Mouse (Mus musculus): ENCODE data around the gene Rassf1. TPM values are rescaled to one million over a fixed set of nuclear protein-coding genes. Genes with fewer than 3 reads are reported as not detected.
A peak's percentile ranks its signal among the peaks of the same experiment; 100 is the strongest.

The Rassf1 gene
- polyA plus RNA-seq, 1 experiment from 2014 or later: 34.7 TPM

DNA sequence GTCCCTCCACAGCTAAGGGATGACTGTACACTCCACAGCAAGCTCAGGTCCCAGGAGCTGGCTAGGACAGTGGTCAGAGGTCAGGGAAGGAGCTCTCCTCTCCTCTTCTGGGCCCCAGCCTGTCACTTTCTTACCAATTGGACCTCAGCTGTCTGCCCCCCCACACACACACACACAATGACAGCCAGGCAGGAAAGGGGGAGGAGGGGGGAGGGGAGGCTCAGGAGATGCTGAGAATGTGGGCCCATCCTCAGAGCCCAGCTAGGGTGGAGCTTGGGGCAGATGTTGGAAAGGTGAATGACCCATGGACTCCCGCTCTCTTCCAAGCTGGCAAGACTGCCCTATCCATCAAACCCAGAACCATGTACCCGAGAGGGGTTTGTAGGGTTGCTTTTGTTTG lies 55.7 kb downstream of the Rassf1 start:
- no peak overlapping the region for H3K9ac ChIP-seq (ENCODE audit: low read length)
- DNase-seq (ENCODE audit: low spot score) (no peak), ATAC-seq (no peak)
- H3K4me1 ChIP-seq (ENCODE audit: control insufficient read depth, insufficient read depth, low read length): peaks cover 13% of the 10 kb centered on the region
- H3K27me3 ChIP-seq (replicated peaks; ENCODE audit: control insufficient read depth, insufficient read depth, low read length): no peaks in the 10 kb centered on the region
- H3K9me3 ChIP-seq (replicated peaks; ENCODE audit: control insufficient read depth, low read length): no peaks in the 10 kb centered on the region
- no peaks in the 10 kb centered on the region for H3K36me3 ChIP-seq (ENCODE audit: control insufficient read depth, insufficient read depth, low read length)
- no peak overlapping the region for H3K4me3 ChIP-seq (ENCODE audit: low read depth, low read length)
- H3K4me2 ChIP-seq (ENCODE audit: low read length): no peak overlapping the region
- no peak overlapping the region for H3K27ac ChIP-seq (ENCODE audit: low read depth, low read length)
- WGBS: 61% methylated on average over 2 of the region's 2 CpGs

DNA sequence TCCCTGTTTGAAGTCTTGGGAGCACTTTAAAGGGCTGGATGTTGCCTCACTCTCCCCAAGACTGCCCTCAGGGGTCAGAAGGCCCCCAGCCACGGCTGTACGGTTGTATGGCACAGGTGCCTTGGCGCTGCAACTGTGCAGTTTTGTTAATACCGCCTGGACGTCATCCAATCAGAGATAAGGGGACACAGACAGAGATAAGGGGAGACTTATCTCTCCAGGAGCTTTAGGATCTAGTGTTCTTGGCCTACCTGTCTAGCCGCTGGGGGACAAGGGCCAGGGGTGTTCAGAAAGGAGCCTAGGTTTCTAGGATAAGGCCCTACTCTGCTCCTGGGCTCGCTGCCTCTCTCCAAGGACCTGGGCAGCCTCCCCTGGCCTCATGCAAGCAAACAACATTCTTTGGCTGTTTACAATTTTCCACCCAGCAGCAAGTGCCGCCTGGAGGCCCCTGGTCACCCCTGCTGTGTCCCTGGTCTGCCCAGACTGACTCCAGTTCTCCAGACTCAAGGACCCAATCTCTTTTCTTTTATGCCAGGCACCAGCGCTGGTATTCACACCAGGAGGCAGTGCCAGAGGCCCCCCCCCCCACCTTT lies 56.4 kb downstream of the Rassf1 start:
- Histone ChIP-seq H3K9ac (ENCODE audit: low read length) (no peak overlapping the region), H3K36me3 (ENCODE audit: control insufficient read depth, insufficient read depth, low read length) (no peaks in the 10 kb centered on the region), H3K4me1 (ENCODE audit: control insufficient read depth, insufficient read depth, low read length) (peaks cover 17% of the 10 kb centered on the region), H3K27ac (ENCODE audit: low read depth, low read length) (no peak overlapping the region), H3K27me3 (replicated peaks; ENCODE audit: control insufficient read depth, insufficient read depth, low read length) (no peaks in the 10 kb centered on the region), H3K4me2 (ENCODE audit: low read length) (no peak overlapping the region), H3K9me3 (replicated peaks; ENCODE audit: control insufficient read depth, low read length) (no peaks in the 10 kb centered on the region), H3K4me3 (ENCODE audit: low read depth, low read length) (no peak overlapping the region)
- no peak for DNase-seq (ENCODE audit: low spot score)
- 56% methylated on average over 9 of the region's 9 CpGs for WGBS
- no peak for ATAC-seq

DNA sequence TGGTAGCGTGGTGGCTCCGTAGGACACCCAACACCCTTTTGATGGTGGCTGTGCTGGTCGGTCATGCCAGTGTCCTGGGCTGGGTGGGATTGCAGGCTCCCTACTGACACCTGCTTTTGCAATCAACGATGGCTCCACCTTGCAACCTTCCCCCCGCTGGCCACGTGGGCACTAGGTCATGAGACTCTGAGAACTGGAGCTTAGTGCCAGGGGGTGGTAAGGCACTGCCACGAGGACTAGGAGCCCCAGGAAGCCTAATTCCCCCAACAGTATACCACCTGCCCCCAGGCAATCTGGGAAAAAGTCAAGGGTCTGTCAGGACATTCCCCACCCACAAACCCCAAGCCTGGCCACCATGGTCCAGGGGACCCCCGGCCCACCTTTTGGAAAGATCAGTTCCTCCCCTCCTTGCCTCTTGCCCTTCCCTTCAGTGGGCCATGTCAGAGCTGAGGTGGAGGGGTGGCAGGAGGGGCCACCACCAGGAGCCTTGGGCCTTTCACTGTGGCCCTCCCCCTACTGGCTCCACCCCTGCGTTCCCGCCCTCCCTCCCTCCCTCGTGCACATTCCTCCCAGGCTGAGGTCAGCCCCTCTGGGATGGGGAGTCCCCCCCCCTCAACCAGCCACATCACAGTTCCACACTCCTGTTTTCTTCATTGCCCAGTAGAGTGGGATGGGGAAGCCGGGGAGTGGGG lies 57.5 kb downstream of the Rassf1 start, which contains the start of gene Sema3b:
Gene Sema3b, minus strand, starts transcription at position 489 of the 692 bp plus-strand sequence.
- no peaks in the 10 kb centered on the region for H3K9me3 ChIP-seq (replicated peaks; ENCODE audit: control insufficient read depth, low read length)
- no peak within 1 kb of the TSS for H3K4me3 ChIP-seq (ENCODE audit: low read depth, low read length)
- peaks cover 3% of the 10 kb centered on the region; the same call in 1 of the 2 replicates for H3K36me3 ChIP-seq (ENCODE audit: control insufficient read depth, insufficient read depth, low read length)
- H3K27ac ChIP-seq (ENCODE audit: low read depth, low read length): no peak within 1 kb of the TSS
- WGBS: 39% methylated on average over 12 of the region's 12 CpGs
- DNase-seq (ENCODE audit: low spot score): no peak
- H3K9ac ChIP-seq (ENCODE audit: low read length): no peak within 1 kb of the TSS
- H3K4me2 ChIP-seq (ENCODE audit: low read length): no peak within 1 kb of the TSS
- peaks cover 20% of the 10 kb centered on the region for H3K4me1 ChIP-seq (ENCODE audit: control insufficient read depth, insufficient read depth, low read length)
- no peak for ATAC-seq
- no peaks in the 10 kb centered on the region for H3K27me3 ChIP-seq (replicated peaks; ENCODE audit: control insufficient read depth, insufficient read depth, low read length)

DNA sequence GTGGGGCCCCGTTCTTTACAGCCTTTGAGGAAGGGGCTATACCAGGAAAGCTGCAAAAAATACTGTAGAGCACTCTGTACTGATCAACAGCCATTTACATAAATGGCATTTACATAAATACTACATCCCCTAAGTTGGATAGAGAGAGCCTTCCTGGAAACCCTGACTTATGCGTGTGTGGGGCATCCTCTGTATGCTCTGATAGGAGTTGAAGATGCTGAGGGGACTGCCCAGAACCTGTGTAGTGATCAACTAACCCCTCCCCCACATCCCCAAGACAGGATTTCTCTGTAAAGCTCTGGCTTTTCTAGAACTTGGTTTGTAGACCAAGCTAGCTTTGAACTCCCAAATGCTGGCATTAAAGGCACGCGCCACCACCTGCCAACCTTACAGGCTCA lies 58.1 kb downstream of the Rassf1 start:
- H3K27me3 ChIP-seq (replicated peaks; ENCODE audit: control insufficient read depth, insufficient read depth, low read length): no peaks in the 10 kb centered on the region
- H3K9me3 ChIP-seq (replicated peaks; ENCODE audit: control insufficient read depth, low read length): no peaks in the 10 kb centered on the region
- H3K9ac ChIP-seq (ENCODE audit: low read length): no peak overlapping the region
- peaks cover 20% of the 10 kb centered on the region for H3K4me1 ChIP-seq (ENCODE audit: control insufficient read depth, insufficient read depth, low read length)
- ATAC-seq: no peak
- H3K27ac ChIP-seq (ENCODE audit: low read depth, low read length): no peak overlapping the region
- H3K4me3 ChIP-seq (ENCODE audit: low read depth, low read length): no peak overlapping the region
- 63% methylated on average over 4 of the region's 4 CpGs for WGBS
- no peak for DNase-seq (ENCODE audit: low spot score)
- peaks cover 9% of the 10 kb centered on the region for H3K36me3 ChIP-seq (ENCODE audit: control insufficient read depth, insufficient read depth, low read length)
- no peak overlapping the region for H3K4me2 ChIP-seq (ENCODE audit: low read length)

DNA sequence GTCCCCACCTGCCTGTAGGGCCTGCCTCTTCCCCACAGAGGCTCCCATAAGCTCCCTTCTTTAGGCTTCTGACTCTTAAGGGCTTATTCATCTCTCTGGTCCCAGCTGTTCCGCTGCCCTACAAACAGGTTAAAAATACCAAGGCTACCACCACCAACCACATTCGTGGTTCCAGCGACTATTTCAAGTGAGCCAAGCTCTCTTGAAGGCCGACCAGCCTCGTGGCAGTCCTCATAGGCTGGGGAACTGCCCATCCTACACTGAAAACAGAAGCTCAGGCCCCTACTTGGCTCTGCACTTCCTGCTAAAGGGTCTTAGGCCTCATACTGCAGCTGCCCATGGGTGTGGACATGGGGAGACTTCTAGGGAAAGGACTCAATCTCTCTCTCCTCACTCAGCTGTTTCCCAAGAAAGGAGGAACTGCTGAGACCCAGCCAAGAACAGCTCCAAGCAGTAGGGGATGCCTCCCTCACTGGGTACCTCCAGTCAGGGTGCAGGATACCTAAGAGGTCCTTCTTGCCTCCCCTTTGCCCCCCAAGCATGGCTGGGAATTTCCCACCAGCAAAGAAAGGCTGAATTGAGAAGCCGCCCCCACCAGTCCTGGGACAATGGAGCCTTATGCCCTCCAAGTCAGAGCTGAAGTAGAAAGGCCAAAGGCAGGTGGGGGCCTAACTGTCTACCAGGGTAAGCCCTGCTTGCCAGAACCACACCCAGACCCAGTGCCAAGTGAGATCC lies 60.3 kb downstream of the Rassf1 start:
- H3K36me3 ChIP-seq (ENCODE audit: control insufficient read depth, insufficient read depth, low read length): peaks cover 31% of the 10 kb centered on the region
- peak overlapping the region; percentile 82 for H3K9ac ChIP-seq (ENCODE audit: low read length)
- peak overlapping the region; percentile 72 for H3K4me2 ChIP-seq (ENCODE audit: low read length)
- peak overlapping the region; percentile 99 for H3K27ac ChIP-seq (ENCODE audit: low read depth, low read length)
- peak overlapping the region; percentile 34; the same call in 1 of the 2 replicates for H3K4me3 ChIP-seq (ENCODE audit: low read depth, low read length)
- no peaks in the 10 kb centered on the region for H3K9me3 ChIP-seq (replicated peaks; ENCODE audit: control insufficient read depth, low read length)
- peaks cover 17% of the 10 kb centered on the region for H3K4me1 ChIP-seq (ENCODE audit: control insufficient read depth, insufficient read depth, low read length)
- WGBS: 59% methylated on average over 6 of the region's 6 CpGs
- H3K27me3 ChIP-seq (replicated peaks; ENCODE audit: control insufficient read depth, insufficient read depth, low read length): no peaks in the 10 kb centered on the region
- DNase-seq (ENCODE audit: low spot score): no peak
- ATAC-seq: no peak

Other genes starting within 250 kb of the Rassf1 start
- 14.0 and 15.7 TPM in 2 replicates for gene Hemk1, start 213.2 kb upstream of the Rassf1 start, polyA plus RNA-seq (2014; fragmentation: Nextera tagmentation; extraction: Ambion mirVana)
- 2.0 and 2.3 TPM in 2 replicates for gene 6430571L13Rik, start 211.0 kb upstream of the Rassf1 start, polyA plus RNA-seq (2014; fragmentation: Nextera tagmentation; extraction: Ambion mirVana)
- 4.2 and 4.3 TPM in 2 replicates for gene Cacna2d2, start 151.9 kb upstream of the Rassf1 start, polyA plus RNA-seq (2014; fragmentation: Nextera tagmentation; extraction: Ambion mirVana)
- 44.4 and 53.4 TPM in 2 replicates for gene Tmem115, start 17.6 kb upstream of the Rassf1 start, polyA plus RNA-seq (2014; fragmentation: Nextera tagmentation; extraction: Ambion mirVana)
- gene Cyb561d2, start 9.4 kb upstream of the Rassf1 start, polyA plus RNA-seq (2014; fragmentation: Nextera tagmentation; extraction: Ambion mirVana): 33.1 and 38.0 TPM in 2 replicates
- 83.2 and 83.8 TPM in 2 replicates for gene Nprl2, start 9.3 kb upstream of the Rassf1 start, polyA plus RNA-seq (2014; fragmentation: Nextera tagmentation; extraction: Ambion mirVana)
- gene Zmynd10, start 4.3 kb upstream of the Rassf1 start, polyA plus RNA-seq (2014; fragmentation: Nextera tagmentation; extraction: Ambion mirVana): 4.3 and 4.6 TPM in 2 replicates
- 105 and 107 TPM in 2 replicates for gene Tusc2, start 11.7 kb downstream of the Rassf1 start, polyA plus RNA-seq (2014; fragmentation: Nextera tagmentation; extraction: Ambion mirVana)
- gene Hyal2, start 16.4 kb downstream of the Rassf1 start, polyA plus RNA-seq (2014; fragmentation: Nextera tagmentation; extraction: Ambion mirVana): 98.0 and 109 TPM in 2 replicates
- gene Hyal1, start 25.4 kb downstream of the Rassf1 start, polyA plus RNA-seq (2014; fragmentation: Nextera tagmentation; extraction: Ambion mirVana): 2.6 and 3.3 TPM in 2 replicates
- gene Naa80, start 27.3 kb downstream of the Rassf1 start, polyA plus RNA-seq (2014; fragmentation: Nextera tagmentation; extraction: Ambion mirVana): 17.4 and 18.7 TPM in 2 replicates
- gene Hyal3, start 29.3 kb downstream of the Rassf1 start, polyA plus RNA-seq (2014; fragmentation: Nextera tagmentation; extraction: Ambion mirVana): 0.66 and 1.0 TPM in 2 replicates
- gene Ifrd2, start 36.1 kb downstream of the Rassf1 start, polyA plus RNA-seq (2014; fragmentation: Nextera tagmentation; extraction: Ambion mirVana): 18.7 and 19.1 TPM in 2 replicates
- 0.85 and 1.3 TPM in 2 replicates for gene Sema3b, start 57.7 kb downstream of the Rassf1 start, polyA plus RNA-seq (2014; fragmentation: Nextera tagmentation; extraction: Ambion mirVana)
- 371 and 423 TPM in 2 replicates for gene Gnai2, start 83.8 kb downstream of the Rassf1 start, polyA plus RNA-seq (2014; fragmentation: Nextera tagmentation; extraction: Ambion mirVana)
- 32.8 and 32.9 TPM in 2 replicates for gene Slc38a3, start 118.0 kb downstream of the Rassf1 start, polyA plus RNA-seq (2014; fragmentation: Nextera tagmentation; extraction: Ambion mirVana)
- gene Gnat1, start 128.2 kb downstream of the Rassf1 start, polyA plus RNA-seq (2014; fragmentation: Nextera tagmentation; extraction: Ambion mirVana): 0.28 and 0.66 TPM in 2 replicates
- 7.4 and 12.2 TPM in 2 replicates for gene Sema3f, start 158.9 kb downstream of the Rassf1 start, polyA plus RNA-seq (2014; fragmentation: Nextera tagmentation; extraction: Ambion mirVana)
- gene Rbm5, start 219.4 kb downstream of the Rassf1 start, polyA plus RNA-seq (2014; fragmentation: Nextera tagmentation; extraction: Ambion mirVana): 188 and 210 TPM in 2 replicates

All from forebrain, embryonic 14.5 days (tissue).